Mouse (Mus musculus) right cerebral cortex, adult 18-20 months (tissue): ENCODE measurements around the gene Fam178b.

Source experiments
- DNase-seq: peaks from one replicate; pipeline ENCODE4 v3.0.0; 2022; ENCODE audit warnings: mixed read lengths

Gene Fam178b

GRCm38 (mm10) chr1:36682620-36683355 is at the start of gene Fam178b:
Gene Fam178b, minus strand, starts transcription at chr1:36683183.
- DNase-seq = no peak

- DNase-seq = no peak
Observed at GRCm38 (mm10) chr1:36724057-36724431, 41.1 kb upstream of the Fam178b start.

- no peak for DNase-seq
Observed at GRCm38 (mm10) chr1:36723146-36724056, 40.4 kb upstream of the Fam178b start.

- DNase-seq = no peak
Observed at GRCm38 (mm10) chr1:36718786-36719185, 35.8 kb upstream of the Fam178b start.

- DNase-seq = no peak
Observed at GRCm38 (mm10) chr1:36714311-36714710, 31.3 kb upstream of the Fam178b start, which contains the start of gene Actr1b. Gene Actr1b, minus strand, starts transcription at chr1:36714422.

- no peak for DNase-seq
Observed at GRCm38 (mm10) chr1:36711104-36711503, 28.1 kb upstream of the Fam178b start.

- peak; percentile 99 for DNase-seq
Observed at GRCm38 (mm10) chr1:36709854-36710280, 26.9 kb upstream of the Fam178b start, which contains the start of gene 4933424G06Rik. Gene 4933424G06Rik, plus strand, starts transcription at chr1:36710149.

- peak; percentile 32 for DNase-seq
Observed at GRCm38 (mm10) chr1:36709055-36709853, 26.3 kb upstream of the Fam178b start.

GRCm38 (mm10) chr1:36708626-36709025 is 25.6 kb upstream of the Fam178b start:
- no peak for DNase-seq

- DNase-seq = no peak
Observed at GRCm38 (mm10) chr1:36707797-36708196, 24.8 kb upstream of the Fam178b start.

GRCm38 (mm10) chr1:36707166-36707565 is 24.2 kb upstream of the Fam178b start:
- peak; percentile 66 for DNase-seq

GRCm38 (mm10) chr1:36697030-36697429 is 14.0 kb upstream of the Fam178b start:
- no peak for DNase-seq

GRCm38 (mm10) chr1:36696411-36696810 is 13.4 kb upstream of the Fam178b start:
- DNase-seq = no peak

- DNase-seq = no peak
Observed at GRCm38 (mm10) chr1:36694871-36695270, 11.9 kb upstream of the Fam178b start.

GRCm38 (mm10) chr1:36691271-36692155 is 8.5 kb upstream of the Fam178b start, which contains the start of gene Cox5b:
Gene Cox5b, plus strand, starts transcription at chr1:36691449.
- peak; percentile 98 for DNase-seq

- DNase-seq = no peak
Observed at GRCm38 (mm10) chr1:36690671-36691235, 7.8 kb upstream of the Fam178b start.

GRCm38 (mm10) chr1:36683810-36684467 is 956 bp upstream of the Fam178b start:
- peak; percentile 85 for DNase-seq

GRCm38 (mm10) chr1:36680893-36681292 is 2.1 kb downstream of the Fam178b start:
- DNase-seq = no peak

- no peak for DNase-seq
Observed at GRCm38 (mm10) chr1:36674936-36675335, 8.0 kb downstream of the Fam178b start.

- DNase-seq = no peak
Observed at GRCm38 (mm10) chr1:36672648-36673350, 10.2 kb downstream of the Fam178b start.
